Mouse (Mus musculus): Measurements from ENCODE around the gene BC030867.

DNA sequence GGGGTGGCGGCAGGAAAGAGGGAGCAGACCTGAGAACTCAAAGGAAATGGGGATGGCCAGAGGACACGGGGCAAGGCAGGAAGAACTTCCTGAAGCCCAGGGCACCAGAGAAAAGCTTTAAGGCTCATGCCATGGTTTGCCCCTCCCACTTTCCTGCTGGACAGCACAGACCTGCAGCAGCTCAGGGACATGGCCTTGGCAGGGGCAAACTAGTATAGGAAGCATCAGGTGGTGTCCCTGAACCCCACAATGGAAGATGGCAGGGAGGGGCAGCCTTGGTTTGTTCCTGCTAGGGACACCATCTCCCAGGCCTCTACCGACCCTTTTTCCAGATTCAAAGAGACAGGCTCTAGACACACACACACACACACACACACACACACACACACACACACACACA, 56.7 kb downstream of the BC030867 start:
- TF ChIP-seq CTCF (IDR thresholded peaks at IDR 0.05; ENCODE audit: extremely low read depth, insufficient read length, insufficient replicate concordance, low read depth, low read length) (no peak), POLR2A (IDR thresholded peaks at IDR 0.05; ENCODE audit: low read depth, low read length) (no peak)
